Mouse (Mus musculus): ENCODE measurements at regions not wholly inside any gene's neighbourhood (a gene's known extent, or its start where the extent isn't known, plus 50 kb on each side); places are given as distances from the start of the nearest gene placed in this dataset.

DNA sequence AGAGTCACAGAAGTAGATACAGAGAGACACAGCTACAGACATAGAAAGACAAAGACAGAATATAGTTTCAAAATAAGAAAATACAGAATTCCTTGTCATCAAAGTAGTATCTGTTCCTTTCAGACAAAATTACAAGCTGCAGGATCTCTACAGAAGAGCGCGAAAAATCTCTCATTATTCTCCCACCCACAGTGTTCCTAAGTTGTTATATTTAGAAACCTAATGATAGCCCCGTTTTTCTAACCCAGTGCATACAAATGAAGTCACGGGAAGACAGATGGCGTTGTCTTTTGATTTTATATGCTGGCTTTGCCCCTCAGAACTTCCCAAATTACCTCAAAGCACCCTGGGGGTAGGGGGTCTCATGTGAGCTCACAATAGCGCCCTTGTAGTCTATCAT, 250.0 kb upstream of the Msx2 start:
- Histone ChIP-seq H3K4me3 (ENCODE audit: low read depth, low read length) (no peak overlapping the region), H3K36me3 (ENCODE audit: control insufficient read depth, insufficient read depth, low read length) (no peaks in the 10 kb centered on the region), H3K4me2 (ENCODE audit: low read depth) (no peak overlapping the region), H3K27ac (ENCODE audit: low read depth, low read length) (no peak overlapping the region), H3K9ac (ENCODE audit: low read length) (no peak overlapping the region), H3K27me3 (ENCODE audit: control insufficient read depth, insufficient read depth, low read length) (no peaks in the 10 kb centered on the region), H3K4me1 (ENCODE audit: control insufficient read depth, insufficient read depth, low read length) (no peaks in the 10 kb centered on the region), H3K9me3 (ENCODE audit: control insufficient read depth, low read length) (no peaks in the 10 kb centered on the region)
- DNase-seq (ENCODE audit: low spot score) (no peak), ATAC-seq (ENCODE audit: insufficient read depth, low FRiP score, low TSS enrichment) (no peak)
- 56% methylated on average over 6 of the region's 6 CpGs for WGBS

DNA sequence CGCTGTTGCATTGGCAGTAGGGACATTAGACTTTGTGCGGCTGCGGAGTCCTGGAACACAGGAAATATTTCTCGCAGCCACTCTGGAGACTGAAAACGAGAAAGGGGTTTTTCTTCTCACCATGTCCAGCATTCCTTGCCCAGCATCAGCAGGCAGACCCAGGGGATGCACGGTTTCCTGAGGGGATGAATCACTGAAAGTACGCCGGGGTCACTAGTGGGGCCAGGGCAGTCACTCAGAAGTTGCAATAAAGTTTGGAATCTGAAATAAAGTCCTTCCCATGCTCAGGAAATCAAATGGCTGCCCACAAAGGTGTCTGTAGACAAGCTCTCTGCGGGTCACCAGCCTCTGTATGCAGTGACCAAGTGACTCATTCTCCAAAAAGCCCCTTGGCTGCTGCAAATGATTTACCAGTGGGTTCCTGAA, 248.2 kb upstream of the Msx2 start:
- H3K27ac ChIP-seq (ENCODE audit: low read depth, low read length), result no peak overlapping the region
- 57% methylated on average over 9 of the region's 9 CpGs for WGBS
- no peak for ATAC-seq (ENCODE audit: insufficient read depth, low FRiP score, low TSS enrichment)

GRCm38 (mm10) chr13:53717582-53717981, 244.7 kb upstream of the Msx2 start:
- no peak overlapping the region for H3K4me3 ChIP-seq (ENCODE audit: low read depth, low read length)

More for the DNA sequence above, 248.2 kb upstream of the Msx2 start:
- DNase-seq (ENCODE audit: low spot score), result no peak
- H3K9ac ChIP-seq (ENCODE audit: low read length), result no peak overlapping the region
- no peaks in the 10 kb centered on the region for H3K27me3 ChIP-seq (ENCODE audit: control insufficient read depth, insufficient read depth, low read length)
- no peaks in the 10 kb centered on the region for H3K4me1 ChIP-seq (ENCODE audit: control insufficient read depth, insufficient read depth, low read length)
- no peaks in the 10 kb centered on the region for H3K9me3 ChIP-seq (ENCODE audit: control insufficient read depth, low read length)
- H3K4me2 ChIP-seq (ENCODE audit: low read depth), result no peak overlapping the region
- no peak overlapping the region for H3K4me3 ChIP-seq (ENCODE audit: low read depth, low read length)
- no peaks in the 10 kb centered on the region for H3K36me3 ChIP-seq (ENCODE audit: control insufficient read depth, insufficient read depth, low read length)

DNA sequence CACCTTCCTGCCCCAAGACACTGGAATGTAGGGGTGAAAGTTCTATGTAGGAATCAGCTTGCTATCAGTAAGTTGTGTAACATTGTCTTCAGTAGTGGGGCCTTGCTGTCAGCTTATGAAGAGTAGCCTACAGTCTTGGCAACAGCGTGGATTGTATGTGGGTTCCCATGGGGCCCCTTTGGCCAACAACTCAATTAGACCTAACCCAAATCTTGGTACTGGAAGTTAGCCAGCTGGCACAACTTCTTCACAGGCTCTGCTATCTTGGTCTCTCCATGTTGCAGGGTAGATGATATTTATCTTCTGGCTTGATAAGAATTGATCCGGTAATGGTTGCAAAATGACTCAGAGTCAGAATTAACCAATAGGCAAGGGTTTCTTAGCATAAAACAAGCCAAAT, 244.2 kb upstream of the Msx2 start:
- 95% methylated on average over 2 of the region's 2 CpGs for WGBS
- Histone ChIP-seq H3K4me1 (ENCODE audit: control insufficient read depth, insufficient read depth, low read length) (no peaks in the 10 kb centered on the region), H3K4me3 (ENCODE audit: low read depth, low read length) (no peak overlapping the region), H3K4me2 (ENCODE audit: low read depth) (no peak overlapping the region), H3K9me3 (ENCODE audit: control insufficient read depth, low read length) (no peaks in the 10 kb centered on the region), H3K9ac (ENCODE audit: low read length) (no peak overlapping the region), H3K27me3 (ENCODE audit: control insufficient read depth, insufficient read depth, low read length) (no peaks in the 10 kb centered on the region), H3K36me3 (ENCODE audit: control insufficient read depth, insufficient read depth, low read length) (no peaks in the 10 kb centered on the region), H3K27ac (ENCODE audit: low read depth, low read length) (no peak overlapping the region)
- DNase-seq (ENCODE audit: low spot score) (no peak), ATAC-seq (ENCODE audit: insufficient read depth, low FRiP score, low TSS enrichment) (no peak)

More at GRCm38 (mm10) chr13:53717582-53717981, 244.7 kb upstream of the Msx2 start:
- Histone ChIP-seq H3K27me3 (ENCODE audit: control insufficient read depth, insufficient read depth, low read length) (no peaks in the 10 kb centered on the region), H3K4me1 (ENCODE audit: control insufficient read depth, insufficient read depth, low read length) (no peaks in the 10 kb centered on the region), H3K4me2 (ENCODE audit: low read depth) (no peak overlapping the region), H3K9ac (ENCODE audit: low read length) (no peak overlapping the region), H3K27ac (ENCODE audit: low read depth, low read length) (no peak overlapping the region), H3K36me3 (ENCODE audit: control insufficient read depth, insufficient read depth, low read length) (no peaks in the 10 kb centered on the region), H3K9me3 (ENCODE audit: control insufficient read depth, low read length) (no peaks in the 10 kb centered on the region)
- 88% methylated on average over 4 of the region's 4 CpGs for WGBS
- DNase-seq (ENCODE audit: low spot score), result no peak
- no peak for ATAC-seq (ENCODE audit: insufficient read depth, low FRiP score, low TSS enrichment)

GRCm38 (mm10) chr13:53709062-53709461, 236.2 kb upstream of the Msx2 start:
- Histone ChIP-seq H3K9me3 (ENCODE audit: control insufficient read depth, low read length) (no peaks in the 10 kb centered on the region), H3K4me3 (ENCODE audit: low read depth, low read length) (no peak overlapping the region), H3K4me1 (ENCODE audit: control insufficient read depth, insufficient read depth, low read length) (no peaks in the 10 kb centered on the region), H3K27me3 (ENCODE audit: control insufficient read depth, insufficient read depth, low read length) (no peaks in the 10 kb centered on the region), H3K36me3 (ENCODE audit: control insufficient read depth, insufficient read depth, low read length) (no peaks in the 10 kb centered on the region), H3K27ac (ENCODE audit: low read depth, low read length) (no peak overlapping the region), H3K9ac (ENCODE audit: low read length) (no peak overlapping the region), H3K4me2 (ENCODE audit: low read depth) (no peak overlapping the region)
- no peak for ATAC-seq (ENCODE audit: insufficient read depth, low FRiP score, low TSS enrichment)
- no peak for DNase-seq (ENCODE audit: low spot score)
- 85% methylated on average over 10 of the region's 10 CpGs for WGBS

DNA sequence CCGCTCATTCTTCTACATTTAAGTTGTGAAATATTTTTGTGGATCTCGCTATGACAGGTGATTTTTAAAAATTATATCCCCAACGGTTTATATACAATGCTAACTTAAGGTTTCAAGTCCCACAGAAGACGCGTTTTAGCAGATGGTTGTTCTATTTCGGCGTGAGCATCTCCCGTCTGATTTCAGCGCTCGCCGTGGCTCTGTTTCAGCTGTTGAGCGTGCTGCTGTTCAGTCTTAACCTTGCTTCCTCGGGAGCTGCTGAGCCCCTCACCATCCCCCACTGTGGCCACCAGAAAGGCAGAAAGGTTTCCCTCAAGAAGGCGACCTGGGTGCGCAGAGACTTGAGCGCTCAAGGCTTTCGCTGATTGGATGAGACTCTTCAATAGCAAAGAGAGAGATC, 234.7 kb upstream of the Msx2 start:
- H3K9me3 ChIP-seq (ENCODE audit: control insufficient read depth, low read length), result no peaks in the 10 kb centered on the region
- WGBS, result 89% methylated on average over 17 of the region's 17 CpGs

GRCm38 (mm10) chr13:53704104-53704503, 231.2 kb upstream of the Msx2 start:
- DNase-seq (ENCODE audit: low spot score) (no peak), ATAC-seq (ENCODE audit: insufficient read depth, low FRiP score, low TSS enrichment) (no peak)
- Histone ChIP-seq H3K4me3 (ENCODE audit: low read depth, low read length) (no peak overlapping the region), H3K9me3 (ENCODE audit: control insufficient read depth, low read length) (no peaks in the 10 kb centered on the region), H3K4me2 (ENCODE audit: low read depth) (no peak overlapping the region), H3K27ac (ENCODE audit: low read depth, low read length) (no peak overlapping the region), H3K36me3 (ENCODE audit: control insufficient read depth, insufficient read depth, low read length) (no peaks in the 10 kb centered on the region), H3K4me1 (ENCODE audit: control insufficient read depth, insufficient read depth, low read length) (no peaks in the 10 kb centered on the region), H3K27me3 (ENCODE audit: control insufficient read depth, insufficient read depth, low read length) (no peaks in the 10 kb centered on the region), H3K9ac (ENCODE audit: low read length) (no peak overlapping the region)
- WGBS, result 89% methylated on average over 11 of the region's 11 CpGs

More for the DNA sequence above, 234.7 kb upstream of the Msx2 start:
- Histone ChIP-seq H3K4me1 (ENCODE audit: control insufficient read depth, insufficient read depth, low read length) (no peaks in the 10 kb centered on the region), H3K36me3 (ENCODE audit: control insufficient read depth, insufficient read depth, low read length) (no peaks in the 10 kb centered on the region), H3K27me3 (ENCODE audit: control insufficient read depth, insufficient read depth, low read length) (no peaks in the 10 kb centered on the region), H3K4me3 (ENCODE audit: low read depth, low read length) (no peak overlapping the region), H3K27ac (ENCODE audit: low read depth, low read length) (no peak overlapping the region), H3K9ac (ENCODE audit: low read length) (no peak overlapping the region), H3K4me2 (ENCODE audit: low read depth) (no peak overlapping the region)
- ATAC-seq (ENCODE audit: insufficient read depth, low FRiP score, low TSS enrichment) (no peak), DNase-seq (ENCODE audit: low spot score) (no peak)

- no peak for DNase-seq (ENCODE audit: low spot score)
- no peaks in the 10 kb centered on the region for H3K4me1 ChIP-seq (ENCODE audit: control insufficient read depth, insufficient read depth, low read length)
- no peak overlapping the region for H3K4me3 ChIP-seq (ENCODE audit: low read depth, low read length)
- H3K36me3 ChIP-seq (ENCODE audit: control insufficient read depth, insufficient read depth, low read length), result no peaks in the 10 kb centered on the region
- no peaks in the 10 kb centered on the region for H3K9me3 ChIP-seq (ENCODE audit: control insufficient read depth, low read length)
- no peak for ATAC-seq (ENCODE audit: insufficient read depth, low FRiP score, low TSS enrichment)
- 51% methylated on average over 3 of the region's 3 CpGs for WGBS
- H3K27me3 ChIP-seq (ENCODE audit: control insufficient read depth, insufficient read depth, low read length), result no peaks in the 10 kb centered on the region
- H3K27ac ChIP-seq (ENCODE audit: low read depth, low read length), result no peak overlapping the region
- no peak overlapping the region for H3K4me2 ChIP-seq (ENCODE audit: low read depth)
- H3K9ac ChIP-seq (ENCODE audit: low read length), result no peak overlapping the region
Observed at GRCm38 (mm10) chr13:53700236-53700635, 227.4 kb upstream of the Msx2 start.

GRCm38 (mm10) chr13:53697954-53698353, 225.1 kb upstream of the Msx2 start:
- WGBS, result 55% methylated on average over 6 of the region's 6 CpGs
- ATAC-seq (ENCODE audit: insufficient read depth, low FRiP score, low TSS enrichment), result no peak

More at GRCm38 (mm10) chr13:53697954-53698353, 225.1 kb upstream of the Msx2 start:
- H3K4me1 ChIP-seq (ENCODE audit: control insufficient read depth, insufficient read depth, low read length), result no peaks in the 10 kb centered on the region
- H3K27ac ChIP-seq (ENCODE audit: low read depth, low read length), result no peak overlapping the region
- H3K9me3 ChIP-seq (ENCODE audit: control insufficient read depth, low read length), result no peaks in the 10 kb centered on the region
- no peaks in the 10 kb centered on the region for H3K27me3 ChIP-seq (ENCODE audit: control insufficient read depth, insufficient read depth, low read length)
- no peaks in the 10 kb centered on the region for H3K36me3 ChIP-seq (ENCODE audit: control insufficient read depth, insufficient read depth, low read length)
- no peak overlapping the region for H3K4me3 ChIP-seq (ENCODE audit: low read depth, low read length)
- H3K4me2 ChIP-seq (ENCODE audit: low read depth), result no peak overlapping the region
- no peak for DNase-seq (ENCODE audit: low spot score)
- H3K9ac ChIP-seq (ENCODE audit: low read length), result no peak overlapping the region
